Mouse (Mus musculus) hindbrain, embryonic 16.5 days (tissue): ENCODE results near the gene Ugt1a5. TPM values are rescaled to one million over a fixed set of nuclear protein-coding genes. Genes with fewer than 3 reads are reported as not detected.

ENCODE experiments used
- ATAC-seq: fragments of 200-750 bp; cut with Nextera tagmentation; 2 replicates; pipeline ENCODE4 v1.8.0; 2017; ENCODE audit warnings: moderate TSS enrichment, moderate library complexity
- H3K27ac ChIP-seq: fragments of 300-500 bp; sonication (generic); 2 replicates; pipeline ENCODE4 v1.5.1; 2014; ENCODE audit warnings: low read depth, mild to moderate bottlenecking, control low read depth, low read length, moderate library complexity
- H3K27me3 ChIP-seq: fragments of 300-500 bp; sonication (generic); replicated peaks from 2 replicates; pipeline ENCODE4 v1.6.1; 2014; ENCODE audit warnings: low read length; ENCODE audit not compliant: control insufficient read depth, insufficient read depth
- H3K36me3 ChIP-seq: fragments of 300-500 bp; sonication (generic); 2 replicates; pipeline ENCODE4 v1.6.1; 2014; ENCODE audit warnings: mild to moderate bottlenecking, low read length, moderate library complexity, mixed read lengths; ENCODE audit not compliant: control insufficient read depth, insufficient read depth
- H3K4me1 ChIP-seq: fragments of 300-500 bp; sonication (generic); 2 replicates; pipeline ENCODE4 v1.6.1; 2014; ENCODE audit warnings: low read depth, low read length; ENCODE audit not compliant: control insufficient read depth, insufficient read depth
- H3K4me2 ChIP-seq: fragments of 300-500 bp; sonication (generic); 2 replicates; pipeline ENCODE4 v1.6.1; 2014; ENCODE audit warnings: mild to moderate bottlenecking, low read length, control low read depth, moderate library complexity
- H3K4me3 ChIP-seq: fragments of 300-500 bp; sonication (generic); 2 replicates; pipeline ENCODE4 v1.5.1; 2014; ENCODE audit warnings: mild to moderate bottlenecking, low read length, control low read depth, moderate library complexity
- H3K9ac ChIP-seq: fragments of 300-500 bp; sonication (generic); 2 replicates; pipeline ENCODE4 v1.6.1; 2014; ENCODE audit warnings: low read depth, mild to moderate bottlenecking, control low read depth, low read length, moderate library complexity
- H3K9me3 ChIP-seq: fragments of 300-500 bp; sonication (generic); 2 replicates; pipeline ENCODE4 v1.6.1; 2014; ENCODE audit warnings: mild to moderate bottlenecking, low read length, moderate library complexity; ENCODE audit not compliant: control insufficient read depth
- WGBS: fragments of 180-500 bp; shearing (Covaris S2); extraction: QIAGEN DNeasy Blood & Tissue Kit; methylation state at CpG from one replicate; pipeline ENCODE4 v1.1.7; 2014; 5-methylcytosine and 5-hydroxymethylcytosine counted together
- polyA plus RNA-seq: library from polyadenylated mRNA; unstranded; fragments of >200 nt; fragmentation: Nextera tagmentation; extraction: Ambion mirVana; gene quantifications from 2 replicates; pipeline ENCODE4 v1.2.1, GENCODE M21; 2015

The Ugt1a5 gene
- polyA plus RNA-seq, 1 experiment from 2014 or later, result not detected

- 77% methylated on average over 5 of the region's 5 CpGs for WGBS
- Histone ChIP-seq H3K9me3 (peaks cover 90% of the 10 kb centered on the region), H3K4me2 (no peak overlapping the region), H3K27ac (no peak overlapping the region), H3K4me3 (no peak overlapping the region), H3K36me3 (no peaks in the 10 kb centered on the region), H3K4me1 (no peaks in the 10 kb centered on the region), H3K9ac (no peak overlapping the region), H3K27me3 (no peaks in the 10 kb centered on the region)
- no peak for ATAC-seq
Measured at GRCm38 (mm10) chr1:88240072-88240471, 74.3 kb downstream of the Ugt1a5 start.

DNA sequence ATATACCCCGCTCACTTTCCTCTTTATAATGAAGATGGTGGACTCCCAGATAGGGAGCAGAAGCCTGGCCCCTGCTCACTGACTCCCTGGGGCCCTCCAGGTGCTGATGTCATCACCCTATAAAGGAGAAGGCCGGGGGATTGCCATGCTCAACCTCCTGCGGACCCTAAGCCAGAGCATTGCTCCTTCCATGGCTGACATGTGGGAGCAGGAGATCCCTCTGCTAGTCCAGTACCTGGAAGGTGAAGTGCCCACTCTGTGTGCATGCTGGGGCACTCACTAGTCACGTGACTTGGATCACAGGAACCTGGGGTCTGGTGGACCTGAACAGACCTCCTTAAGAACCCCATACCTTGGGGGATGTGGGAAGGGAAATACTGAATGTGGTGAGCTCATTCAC is 74.8 kb downstream of the Ugt1a5 start:
- no peak overlapping the region for H3K27ac ChIP-seq
- H3K4me1 ChIP-seq, result no peaks in the 10 kb centered on the region
- H3K27me3 ChIP-seq, result no peaks in the 10 kb centered on the region
- H3K36me3 ChIP-seq, result no peaks in the 10 kb centered on the region
- 75% methylated on average over 4 of the region's 4 CpGs for WGBS
- no peak overlapping the region for H3K9ac ChIP-seq
- no peak overlapping the region for H3K4me3 ChIP-seq
- peaks cover 90% of the 10 kb centered on the region for H3K9me3 ChIP-seq
- H3K4me2 ChIP-seq, result no peak overlapping the region
- no peak for ATAC-seq

DNA sequence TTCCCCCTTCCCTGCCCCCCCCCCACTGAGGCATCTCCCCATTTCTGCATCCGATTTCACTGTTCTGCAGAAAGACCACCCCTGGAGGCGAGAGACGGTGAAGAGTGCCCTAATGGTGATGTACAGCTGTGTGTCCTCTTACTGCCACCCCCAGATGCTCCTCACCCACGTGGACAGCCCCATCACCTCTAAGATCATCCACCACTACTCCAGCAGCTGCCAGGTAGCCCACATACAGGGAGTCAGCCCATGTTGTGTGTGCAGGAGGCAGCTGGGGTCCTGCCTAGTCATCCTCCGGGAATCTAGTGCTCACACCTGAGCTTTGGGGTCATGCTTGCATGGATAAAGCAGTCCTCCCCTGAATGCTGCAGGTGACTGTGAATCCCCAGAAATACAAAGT is 78.0 kb downstream of the Ugt1a5 start:
- no peak overlapping the region for H3K9ac ChIP-seq
- no peak overlapping the region for H3K27ac ChIP-seq
- H3K36me3 ChIP-seq, result no peaks in the 10 kb centered on the region
- H3K9me3 ChIP-seq, result peaks cover 90% of the 10 kb centered on the region
- WGBS, result 69% methylated on average over 5 of the region's 5 CpGs
- H3K27me3 ChIP-seq, result no peaks in the 10 kb centered on the region
- H3K4me3 ChIP-seq, result no peak overlapping the region
- H3K4me2 ChIP-seq, result no peak overlapping the region
- no peak for ATAC-seq
- no peaks in the 10 kb centered on the region for H3K4me1 ChIP-seq

DNA sequence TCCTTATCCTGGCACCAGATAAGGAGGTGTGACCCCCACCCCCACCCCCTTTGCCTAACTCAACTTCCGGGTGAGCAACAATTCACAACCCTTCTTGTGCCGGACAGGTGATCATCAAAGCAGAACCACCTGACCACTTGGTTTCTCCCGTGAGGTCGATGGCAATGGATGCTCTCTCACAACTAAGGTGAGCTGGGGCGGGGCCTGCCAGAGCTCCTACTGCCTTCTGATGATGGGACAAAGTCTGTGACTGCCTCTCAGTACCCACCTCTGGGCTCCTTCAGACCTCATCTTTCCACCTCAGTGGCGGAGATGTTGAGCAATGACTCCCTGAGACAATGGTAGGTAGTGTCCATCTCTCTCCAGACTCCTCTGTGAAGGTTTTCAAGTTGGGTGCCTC is 80.1 kb downstream of the Ugt1a5 start:
- no peak overlapping the region for H3K9ac ChIP-seq
- no peak overlapping the region for H3K4me2 ChIP-seq
- no peaks in the 10 kb centered on the region for H3K27me3 ChIP-seq
- no peak overlapping the region for H3K27ac ChIP-seq
- no peak for ATAC-seq
- H3K4me1 ChIP-seq, result no peaks in the 10 kb centered on the region
- H3K9me3 ChIP-seq, result peaks cover 90% of the 10 kb centered on the region
- no peaks in the 10 kb centered on the region for H3K36me3 ChIP-seq
- 81% methylated on average over 6 of the region's 6 CpGs for WGBS
- no peak overlapping the region for H3K4me3 ChIP-seq

DNA sequence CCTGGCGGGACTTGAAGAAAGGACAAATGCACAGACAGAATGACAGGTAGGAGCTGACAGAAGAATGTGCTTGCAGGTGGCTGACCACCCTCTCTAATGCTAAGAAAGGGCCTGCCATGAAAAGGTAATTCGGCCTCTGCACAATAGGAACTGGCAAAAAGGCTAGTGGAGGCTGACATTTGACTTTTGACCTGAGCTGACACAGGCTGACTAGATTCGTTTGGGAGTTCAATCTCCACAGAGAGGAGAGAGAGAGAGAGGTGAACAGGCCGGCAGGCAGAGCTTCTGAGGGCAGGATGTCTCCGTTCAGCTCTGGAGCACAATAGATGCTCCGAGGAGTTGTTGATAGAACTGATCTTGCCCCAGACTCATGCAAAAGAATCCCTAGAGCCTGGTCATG is 80.6 kb downstream of the Ugt1a5 start:
- Histone ChIP-seq H3K9me3 (peaks cover 90% of the 10 kb centered on the region), H3K4me3 (no peak overlapping the region), H3K27me3 (no peaks in the 10 kb centered on the region), H3K27ac (no peak overlapping the region), H3K9ac (no peak overlapping the region), H3K4me2 (no peak overlapping the region), H3K36me3 (no peaks in the 10 kb centered on the region), H3K4me1 (no peaks in the 10 kb centered on the region)
- no peak for ATAC-seq
- WGBS, result 41% methylated on average over 6 of the region's 6 CpGs

DNA sequence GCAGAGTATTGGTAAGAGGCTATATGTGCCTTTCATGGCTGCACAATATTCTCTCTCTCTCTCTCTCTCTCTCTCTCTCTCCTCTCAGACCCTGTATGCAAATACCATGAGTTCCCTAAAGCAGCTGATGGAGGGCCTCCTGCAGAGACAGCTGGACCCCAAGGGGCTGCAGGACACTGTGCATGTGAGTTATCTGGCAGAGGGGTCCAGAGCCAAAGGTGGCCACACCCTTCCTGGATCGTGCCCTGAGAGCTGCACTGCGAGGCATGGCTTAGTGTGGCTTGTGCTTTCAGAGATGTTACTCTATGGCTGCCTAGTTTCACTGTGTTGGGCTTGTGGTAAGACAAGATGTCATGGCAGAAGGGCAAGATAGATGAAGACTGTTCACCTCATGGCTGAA is 81.8 kb downstream of the Ugt1a5 start:
- Histone ChIP-seq H3K27ac (no peak overlapping the region), H3K4me2 (no peak overlapping the region), H3K36me3 (no peaks in the 10 kb centered on the region), H3K4me1 (no peaks in the 10 kb centered on the region), H3K9me3 (peaks cover 89% of the 10 kb centered on the region), H3K9ac (no peak overlapping the region), H3K27me3 (no peaks in the 10 kb centered on the region), H3K4me3 (no peak overlapping the region)
- ATAC-seq, result no peak
- 51% methylated on average over 2 of the region's 2 CpGs for WGBS

DNA sequence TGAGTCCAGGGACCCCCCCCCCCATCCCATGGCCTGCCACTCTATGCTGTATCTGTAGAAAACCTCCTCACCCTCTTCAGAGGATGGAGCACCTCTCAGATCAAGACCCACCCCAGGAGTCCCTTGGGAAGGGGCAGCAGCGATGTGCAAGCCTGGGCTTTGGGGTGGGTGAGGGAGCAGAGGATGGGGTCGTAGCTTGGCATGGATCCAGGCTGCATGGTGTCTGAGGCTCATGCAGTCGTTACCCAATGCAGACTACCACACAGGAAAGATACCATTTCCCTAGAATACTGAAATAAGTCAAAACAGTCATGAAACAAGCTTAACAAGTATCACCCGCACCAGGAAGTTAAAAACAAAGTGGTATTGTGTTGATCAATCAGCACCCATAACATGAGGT is 82.8 kb downstream of the Ugt1a5 start:
- H3K36me3 ChIP-seq, result no peaks in the 10 kb centered on the region
- H3K4me1 ChIP-seq, result no peaks in the 10 kb centered on the region
- no peak overlapping the region for H3K4me3 ChIP-seq
- H3K9ac ChIP-seq, result no peak overlapping the region
- ATAC-seq, result no peak
- no peaks in the 10 kb centered on the region for H3K27me3 ChIP-seq
- peaks cover 91% of the 10 kb centered on the region for H3K9me3 ChIP-seq
- no peak overlapping the region for H3K4me2 ChIP-seq
- no peak overlapping the region for H3K27ac ChIP-seq
- WGBS, result 73% methylated on average over 4 of the region's 4 CpGs

DNA sequence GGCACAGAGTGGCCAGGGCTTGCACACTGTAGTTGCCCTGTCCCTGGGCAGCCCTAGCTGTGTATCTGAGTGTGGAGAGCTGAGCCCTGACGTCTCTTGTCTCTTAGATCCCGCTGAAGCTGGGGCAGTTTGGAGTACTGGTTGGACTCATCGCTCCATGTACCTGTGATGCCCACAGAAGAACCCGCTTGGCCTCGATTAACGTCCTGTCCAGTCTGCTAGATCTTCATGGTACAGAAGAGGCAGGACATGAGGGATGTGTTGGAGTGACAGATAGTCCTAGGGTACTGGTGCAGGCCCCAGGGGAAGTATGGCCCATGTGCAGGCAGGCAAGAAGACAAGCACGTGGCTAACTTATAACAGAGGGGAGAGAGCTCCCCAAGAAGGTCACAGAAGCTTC is 83.8 kb downstream of the Ugt1a5 start:
- no peak overlapping the region for H3K27ac ChIP-seq
- ATAC-seq, result no peak
- H3K4me2 ChIP-seq, result no peak overlapping the region
- no peaks in the 10 kb centered on the region for H3K36me3 ChIP-seq
- WGBS, result 80% methylated on average over 7 of the region's 7 CpGs
- peaks cover 88% of the 10 kb centered on the region for H3K9me3 ChIP-seq
- H3K4me1 ChIP-seq, result no peaks in the 10 kb centered on the region
- no peak overlapping the region for H3K9ac ChIP-seq
- no peaks in the 10 kb centered on the region for H3K27me3 ChIP-seq
- no peak overlapping the region for H3K4me3 ChIP-seq

DNA sequence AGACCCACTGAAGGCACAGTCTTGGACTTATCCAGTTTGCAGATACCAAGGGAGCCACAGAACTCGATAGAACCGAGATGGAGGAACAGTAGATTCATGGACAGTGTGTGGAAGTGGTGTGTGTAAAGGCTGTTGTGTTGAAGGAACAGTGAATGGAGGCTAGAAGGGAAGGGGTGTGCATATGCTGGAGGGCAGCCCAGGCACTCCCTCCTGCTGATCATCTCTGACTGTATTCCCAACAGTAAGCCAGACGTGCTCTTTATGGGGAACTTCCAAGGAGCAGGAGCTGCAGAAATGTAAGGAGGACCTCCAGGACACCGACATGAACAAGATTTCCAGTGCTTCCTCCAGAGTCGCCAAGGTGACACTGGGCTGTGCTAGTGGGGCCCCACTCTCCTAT is 84.2 kb downstream of the Ugt1a5 start:
- WGBS, result 82% methylated on average over 5 of the region's 5 CpGs
- no peak overlapping the region for H3K4me3 ChIP-seq
- H3K9me3 ChIP-seq, result peaks cover 88% of the 10 kb centered on the region
- H3K36me3 ChIP-seq, result no peaks in the 10 kb centered on the region
- no peaks in the 10 kb centered on the region for H3K4me1 ChIP-seq
- no peak overlapping the region for H3K9ac ChIP-seq
- H3K27me3 ChIP-seq, result no peaks in the 10 kb centered on the region
- no peak for ATAC-seq
- no peak overlapping the region for H3K4me2 ChIP-seq
- H3K27ac ChIP-seq, result no peak overlapping the region

GRCm38 (mm10) chr1:88253106-88253505 is 87.3 kb downstream of the Ugt1a5 start:
- Histone ChIP-seq H3K27ac (no peak overlapping the region), H3K4me2 (no peak overlapping the region), H3K9me3 (peaks cover 78% of the 10 kb centered on the region), H3K36me3 (no peaks in the 10 kb centered on the region), H3K9ac (no peak overlapping the region), H3K4me1 (no peaks in the 10 kb centered on the region), H3K27me3 (no peaks in the 10 kb centered on the region), H3K4me3 (no peak overlapping the region)
- ATAC-seq, result no peak
- 77% methylated on average over 8 of the region's 8 CpGs for WGBS
